In genomic region chr15:101212435-101212834, GRCm38 (mm10) we compare ENCODE assay signal across 12 mouse cellular contexts. TPM values are rescaled to one million over a fixed set of nuclear protein-coding genes. Genes with fewer than 3 reads are reported as not detected.
DNase-seq lines count a peak whose midpoint lies in the region; ATAC-seq and TF ChIP-seq lines count a peak whose summit lies in the region.
"Had no signal": no experiment of that assay in that cellular context is flagged by ENCODE, and none has a peak within 500 bp of the region (broad histone marks: within the 10 kb centered on the region; RNA-seq: fewer than 3 reads in every experiment).

No protein-coding gene starts in this region.

- ATAC-seq in hindbrain, embryonic 12.5 days (ENCODE audit: low FRiP score), result no peak
- ATAC-seq in hindbrain, embryonic 14.5 days (ENCODE audit: low FRiP score), result no peak
- peak; percentile 67 for ATAC-seq in kidney, postnatal 0 days (replicated peaks; ENCODE audit: low FRiP score, low read depth)
- ATAC-seq in forebrain, embryonic 12.5 days (ENCODE audit: low FRiP score), result no peak

- no peaks in the 10 kb centered on the region for H3K27me3 ChIP-seq in hindbrain, embryonic 12.5 days
- no peaks in the 10 kb centered on the region for H3K27me3 ChIP-seq in hindbrain, embryonic 14.5 days (ENCODE audit: control insufficient read depth, insufficient read depth, low read length)
- H3K27me3 ChIP-seq in kidney, postnatal 0 days (ENCODE audit: insufficient read depth, low read length), result no peaks in the 10 kb centered on the region
- no peaks in the 10 kb centered on the region for H3K27me3 ChIP-seq in forebrain, embryonic 12.5 days
- H3K27me3 ChIP-seq: hindbrain, embryonic 15.5 days; limb, embryonic 12.5 days; megakaryocyte, embryonic 14.5 days had no signal

- no peak overlapping the region for H3K4me2 ChIP-seq in hindbrain, embryonic 12.5 days (replicated peaks)
- no peak overlapping the region for H3K4me2 ChIP-seq in hindbrain, embryonic 14.5 days (replicated peaks)
- no peak overlapping the region for H3K4me2 ChIP-seq in kidney, postnatal 0 days (ENCODE audit: low read length)
- no peak overlapping the region for H3K4me2 ChIP-seq in forebrain, embryonic 12.5 days
- H3K4me2 ChIP-seq: hindbrain, embryonic 15.5 days; limb, embryonic 12.5 days had no signal

- peaks cover 66% of the 10 kb centered on the region for H3K36me3 ChIP-seq in hindbrain, embryonic 12.5 days
- H3K36me3 ChIP-seq in hindbrain, embryonic 14.5 days (replicated peaks; ENCODE audit: control insufficient read depth, insufficient read depth), result peaks cover 65% of the 10 kb centered on the region
- peaks cover 23% of the 10 kb centered on the region for H3K36me3 ChIP-seq in kidney, postnatal 0 days (ENCODE audit: insufficient read depth, low read length)
- peaks cover 60% of the 10 kb centered on the region for H3K36me3 ChIP-seq in forebrain, embryonic 12.5 days (replicated peaks)

- H3K4me3 ChIP-seq in hindbrain, embryonic 12.5 days, result no peak overlapping the region
- no peak overlapping the region for H3K4me3 ChIP-seq in hindbrain, embryonic 14.5 days (replicated peaks; ENCODE audit: low read length)
- no peak overlapping the region for H3K4me3 ChIP-seq in kidney, postnatal 0 days (replicated peaks; ENCODE audit: low read depth, low read length)
- H3K4me3 ChIP-seq in forebrain, embryonic 12.5 days (replicated peaks), result no peak overlapping the region
- H3K4me3 ChIP-seq: hindbrain, embryonic 15.5 days; limb, embryonic 12.5 days; megakaryocyte, embryonic 14.5 days had no signal

- H3K4me1 ChIP-seq in hindbrain, embryonic 12.5 days, result no peaks in the 10 kb centered on the region
- no peaks in the 10 kb centered on the region for H3K4me1 ChIP-seq in hindbrain, embryonic 14.5 days (replicated peaks; ENCODE audit: control insufficient read depth, insufficient read depth, low read length)
- H3K4me1 ChIP-seq in kidney, postnatal 0 days (replicated peaks; ENCODE audit: insufficient read depth, low read length), result no peaks in the 10 kb centered on the region
- no peaks in the 10 kb centered on the region for H3K4me1 ChIP-seq in forebrain, embryonic 12.5 days
- H3K4me1 ChIP-seq: hindbrain, embryonic 15.5 days; limb, embryonic 12.5 days had no signal

- H3K9ac ChIP-seq in hindbrain, embryonic 12.5 days, result no peak overlapping the region
- H3K9ac ChIP-seq in hindbrain, embryonic 14.5 days, result no peak overlapping the region
- H3K9ac ChIP-seq in kidney, postnatal 0 days (ENCODE audit: low read depth, low read length), result no peak overlapping the region
- H3K9ac ChIP-seq in forebrain, embryonic 12.5 days, result no peak overlapping the region
- H3K9ac ChIP-seq: hindbrain, embryonic 15.5 days had no signal

- peak; percentile 60 for DNase-seq in adrenal gland, postnatal 14 days
- DNase-seq in adrenal gland, postnatal 4 days (ENCODE audit: low spot score in 2 of 2), result no peak
- no peak for DNase-seq in hindbrain, embryonic 14.5 days (ENCODE audit: low spot score)
- peak; percentile 80 for DNase-seq in gastrocnemius, adult 18-20 months (ENCODE audit: low spot score)
- DNase-seq in kidney, postnatal 0 days (ENCODE audit: low spot score), result no peak
- no peak for DNase-seq in left cerebral cortex, postnatal 10 days (ENCODE audit: extremely low spot score in 1 of 2, low spot score in 2 of 2)
- DNase-seq: lung, adult 18-20 months had no signal

- no peak for TF ChIP-seq CTCF in kidney, postnatal 0 days (IDR thresholded peaks at IDR 0.05; ENCODE audit: low read depth)

- WGBS in hindbrain, embryonic 12.5 days, result 86% methylated on average over 14 of the region's 14 CpGs
- WGBS in hindbrain, embryonic 14.5 days, result 84% methylated on average over 14 of the region's 14 CpGs
- 70% methylated on average over 14 of the region's 14 CpGs for WGBS in kidney, postnatal 0 days
- 88% methylated on average over 14 of the region's 14 CpGs for WGBS in forebrain, embryonic 12.5 days

- 0 out of 2 replicates have a peak overlapping the region, but pooled peaks have one; percentile 7 for H3K27ac ChIP-seq in hindbrain, embryonic 12.5 days
- H3K27ac ChIP-seq in hindbrain, embryonic 14.5 days, result no peak overlapping the region
- H3K27ac ChIP-seq in kidney, postnatal 0 days, result 0 out of 2 replicates have a peak overlapping the region, but pooled peaks have one; percentile 6
- H3K27ac ChIP-seq in forebrain, embryonic 12.5 days, result no peak overlapping the region
- H3K27ac ChIP-seq: hindbrain, embryonic 15.5 days had no signal

- no peaks in the 10 kb centered on the region for H3K9me3 ChIP-seq in hindbrain, embryonic 12.5 days (replicated peaks)
- no peaks in the 10 kb centered on the region for H3K9me3 ChIP-seq in hindbrain, embryonic 14.5 days (ENCODE audit: control insufficient read depth, low read length)
- no peaks in the 10 kb centered on the region for H3K9me3 ChIP-seq in kidney, postnatal 0 days (replicated peaks; ENCODE audit: low read length)
- no peaks in the 10 kb centered on the region for H3K9me3 ChIP-seq in forebrain, embryonic 12.5 days
- H3K9me3 ChIP-seq: hindbrain, embryonic 15.5 days; limb, embryonic 12.5 days; megakaryocyte, embryonic 14.5 days had no signal

- intact Hi-C loops in left cerebral cortex, postnatal 10 days (cut with DNase I), result no loop called here

RNA-seq across cellular contexts. Expression of gene Grasp, which starts 11.6 kb away (rescaled TPM):
- 20.7 and 29.7 TPM in 2 replicates for total RNA-seq in adrenal gland, postnatal 14 days (2021)
- 10 to 100 TPM; 18.6 to 20.3 TPM for total RNA-seq in adrenal gland, postnatal 4 days (2021)
- polyA plus RNA-seq in hindbrain, embryonic 12.5 days (2016; fragmentation: Nextera tagmentation; extraction: Ambion mirVana), result 4.8 and 8.2 TPM in 2 replicates
- 1.6 and 2.5 TPM in 2 replicates for polyA plus RNA-seq in hindbrain, embryonic 14.5 days (2014; fragmentation: Nextera tagmentation; extraction: Ambion mirVana)
- 1 to 10 TPM; 4.4 to 5.1 TPM for total RNA-seq in gastrocnemius, adult 18-20 months (2021)
- 3.7 and 4.0 TPM in 2 replicates for polyA plus RNA-seq in kidney, postnatal 0 days (2015; fragmentation: Nextera tagmentation; extraction: Ambion mirVana)
- polyA plus RNA-seq in forebrain, embryonic 12.5 days (2016; fragmentation: Nextera tagmentation; extraction: Ambion mirVana), result 4.1 and 4.7 TPM in 2 replicates
- total RNA-seq in left cerebral cortex, postnatal 10 days (2021), result 10 to 100 TPM; 30.9 to 34.2 TPM

RNA-seq across cellular contexts. Expression of gene Acvr1b, which starts 38.6 kb away (rescaled TPM):
- total RNA-seq in adrenal gland, postnatal 14 days (2021), result 9.0 and 11.2 TPM in 2 replicates
- 10 to 100 TPM; 18.5 to 19.9 TPM for total RNA-seq in adrenal gland, postnatal 4 days (2021)
- 12.2 and 15.5 TPM in 2 replicates for polyA plus RNA-seq in hindbrain, embryonic 12.5 days (2016; fragmentation: Nextera tagmentation; extraction: Ambion mirVana)
- 30.0 and 35.7 TPM in 2 replicates for polyA plus RNA-seq in hindbrain, embryonic 14.5 days (2014; fragmentation: Nextera tagmentation; extraction: Ambion mirVana)
- total RNA-seq in gastrocnemius, adult 18-20 months (2021), result 10 to 100 TPM; 26.0 to 48.0 TPM
- 5.8 and 6.4 TPM in 2 replicates for polyA plus RNA-seq in kidney, postnatal 0 days (2015; fragmentation: Nextera tagmentation; extraction: Ambion mirVana)
- polyA plus RNA-seq in forebrain, embryonic 12.5 days (2016; fragmentation: Nextera tagmentation; extraction: Ambion mirVana), result 14.5 and 18.4 TPM in 2 replicates
- 100 to 1,000 TPM; 110 to 113 TPM for total RNA-seq in left cerebral cortex, postnatal 10 days (2021)

RNA-seq across cellular contexts. Expression of gene Nr4a1, which starts 41.6 kb away (rescaled TPM):
- 357 and 680 TPM in 2 replicates for total RNA-seq in adrenal gland, postnatal 14 days (2021)
- 10 to 100 TPM; 64.5 to 79.0 TPM for total RNA-seq in adrenal gland, postnatal 4 days (2021)
- 4.4 and 5.5 TPM in 2 replicates for polyA plus RNA-seq in hindbrain, embryonic 12.5 days (2016; fragmentation: Nextera tagmentation; extraction: Ambion mirVana)
- polyA plus RNA-seq in hindbrain, embryonic 14.5 days (2014; fragmentation: Nextera tagmentation; extraction: Ambion mirVana), result 5.0 and 5.1 TPM in 2 replicates
- 100 to 1,000 TPM; 206 to 234 TPM for total RNA-seq in gastrocnemius, adult 18-20 months (2021)
- 8.6 and 9.5 TPM in 2 replicates for polyA plus RNA-seq in kidney, postnatal 0 days (2015; fragmentation: Nextera tagmentation; extraction: Ambion mirVana)
- 2.9 and 3.6 TPM in 2 replicates for polyA plus RNA-seq in forebrain, embryonic 12.5 days (2016; fragmentation: Nextera tagmentation; extraction: Ambion mirVana)
- 10 to 100 TPM; 36.8 to 40.3 TPM for total RNA-seq in left cerebral cortex, postnatal 10 days (2021)

Comparison
In these comparisons a context has a peak if more than half of its experiments do, and no peak if none do; other contexts are left out.
1. DNase-seq: peak in adrenal gland, postnatal 14 days (single experiment) and gastrocnemius, adult 18-20 months (single experiment); none in adrenal gland, postnatal 4 days (0 of 2), hindbrain, embryonic 14.5 days (single experiment), kidney, postnatal 0 days (single experiment) and left cerebral cortex, postnatal 10 days (0 of 2).
2. H3K27ac ChIP-seq: peak in hindbrain, embryonic 12.5 days (single experiment) and kidney, postnatal 0 days (single experiment); none in hindbrain, embryonic 14.5 days (single experiment) and forebrain, embryonic 12.5 days (single experiment).